Mouse (Mus musculus): ENCODE measurements around the gene Clec3a.

DNA sequence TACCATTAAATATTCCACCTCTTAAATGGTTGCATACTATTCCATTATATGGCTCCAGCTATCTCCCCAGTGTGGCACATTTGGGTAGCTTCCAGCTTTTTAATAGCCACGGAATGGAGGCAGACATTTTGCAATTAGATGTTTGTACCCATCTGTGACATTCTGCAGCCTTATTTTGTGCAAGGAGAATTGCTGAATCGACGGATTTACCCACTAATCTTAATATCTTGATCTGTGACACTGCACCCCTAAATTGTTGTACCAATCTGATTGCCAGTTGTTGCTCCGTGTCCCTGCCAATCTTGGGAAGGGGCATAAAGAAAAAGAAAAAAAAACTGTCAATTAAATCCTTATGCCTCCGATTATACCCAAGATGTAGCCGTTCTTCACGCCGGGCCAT, 37.4 kb downstream of the Clec3a start:
- TF ChIP-seq CTCF (IDR thresholded peaks at IDR 0.05; ENCODE audit: low read depth, low read length): no peak
- TF ChIP-seq TAL1 (conservative IDR thresholded peaks at IDR 0.05; ENCODE audit: low read depth, low read length): no peak
- TF ChIP-seq GATA1 (IDR thresholded peaks at IDR 0.05; ENCODE audit: borderline replicate concordance, low read length): no peak
- no peak for TF ChIP-seq POLR2AphosphoS5 (IDR thresholded peaks at IDR 0.05; ENCODE audit: insufficient replicate concordance, low read depth, low read length)
- TF ChIP-seq GATA2 (IDR thresholded peaks at IDR 0.05; ENCODE audit: borderline replicate concordance, low read depth, low read length): no peak

All from G1E (cell line).